Mouse (Mus musculus): Measurements from ENCODE around the gene Pim3.
A peak's percentile ranks its signal among the peaks of the same experiment; 100 is the strongest.

Gene Pim3

GRCm38 (mm10) chr15:88837977-88838376, 24.0 kb upstream of the Pim3 start:
- peak; percentile 69 for DNase-seq

GRCm38 (mm10) chr15:88839271-88839670, 22.7 kb upstream of the Pim3 start:
- DNase-seq: peak; percentile 86

- peak; percentile 77 for DNase-seq
Measured at GRCm38 (mm10) chr15:88840126-88840525, 21.9 kb upstream of the Pim3 start.

- DNase-seq: no peak
Measured at GRCm38 (mm10) chr15:88841160-88841559, 20.8 kb upstream of the Pim3 start.

GRCm38 (mm10) chr15:88841580-88842299, 20.2 kb upstream of the Pim3 start:
- no peak for DNase-seq

GRCm38 (mm10) chr15:88842300-88842673, 19.7 kb upstream of the Pim3 start:
- no peak for DNase-seq

GRCm38 (mm10) chr15:88843486-88844097, 18.4 kb upstream of the Pim3 start:
- peak; percentile 51 for DNase-seq

- no peak for DNase-seq
Measured at GRCm38 (mm10) chr15:88844966-88845365, 17.0 kb upstream of the Pim3 start.

GRCm38 (mm10) chr15:88848661-88849060, 13.3 kb upstream of the Pim3 start:
- no peak for DNase-seq

- no peak for DNase-seq
Measured at GRCm38 (mm10) chr15:88849621-88850020, 12.4 kb upstream of the Pim3 start.

- DNase-seq: peak; percentile 82
Measured at GRCm38 (mm10) chr15:88850146-88850826, 11.7 kb upstream of the Pim3 start.

GRCm38 (mm10) chr15:88851076-88851475, 10.9 kb upstream of the Pim3 start:
- DNase-seq: peak; percentile 67

GRCm38 (mm10) chr15:88851507-88852149, 10.4 kb upstream of the Pim3 start:
- DNase-seq: peak; percentile 78

- no peak for DNase-seq
Measured at GRCm38 (mm10) chr15:88853106-88853505, 8.9 kb upstream of the Pim3 start.

- peak; percentile 76 for DNase-seq
Measured at GRCm38 (mm10) chr15:88854119-88854968, 7.6 kb upstream of the Pim3 start.

GRCm38 (mm10) chr15:88854969-88855830, 6.8 kb upstream of the Pim3 start:
- peak; percentile 61 for DNase-seq

- DNase-seq: no peak
Measured at GRCm38 (mm10) chr15:88855896-88856417, 6.0 kb upstream of the Pim3 start.

- DNase-seq: no peak
Measured at GRCm38 (mm10) chr15:88856613-88857012, 5.4 kb upstream of the Pim3 start.

GRCm38 (mm10) chr15:88857361-88857760, 4.6 kb upstream of the Pim3 start:
- no peak for DNase-seq

GRCm38 (mm10) chr15:88858141-88858541, 3.8 kb upstream of the Pim3 start:
- DNase-seq: no peak

GRCm38 (mm10) chr15:88858707-88859106, 3.3 kb upstream of the Pim3 start:
- no peak for DNase-seq

All from kidney, postnatal 10 days (tissue).